Mouse (Mus musculus) T-helper 1 cell (primary cell): ENCODE measurements around the gene Gm20509.
"Not testable (repeated sequence)": the region's sequence is repeated elsewhere in the genome, so short reads cannot be mapped to it uniquely, and the experiment has no call there.

Source experiments
- in situ Hi-C: fragments of 300-600 bp; cut with MboI, MseI; formaldehyde crosslinking; loops from one replicate; pipeline ENCODE4 v1.15.1; 2025; ENCODE audit warnings: high pct_unique_total_duplicates

The Gm20509 gene

GRCm38 (mm10) chr9:73097898-73098297 is 4.4 kb upstream of the Gm20509 start:
- in situ Hi-C loops, result no loop called here

GRCm38 (mm10) chr9:73101536-73101935 is 734 bp upstream of the Gm20509 start, which contains the start of gene Khdc3:
Gene Khdc3, plus strand, starts transcription at chr9:73101836.
- in situ Hi-C loops, result no loop called here

- in situ Hi-C loops, result no loop called here
Observed at GRCm38 (mm10) chr9:73103159-73103879, 1.0 kb downstream of the Gm20509 start.

GRCm38 (mm10) chr9:73103880-73104198 is 1.6 kb downstream of the Gm20509 start:
- in situ Hi-C loops, result no loop called here

GRCm38 (mm10) chr9:73105141-73105540 is 2.9 kb downstream of the Gm20509 start:
- in situ Hi-C loops, result no loop called here

GRCm38 (mm10) chr9:73105771-73106170 is 3.5 kb downstream of the Gm20509 start:
- in situ Hi-C loops, result no loop called here

- in situ Hi-C loops, result no loop called here
Observed at GRCm38 (mm10) chr9:73112919-73113906, 10.9 kb downstream of the Gm20509 start, which contains the start of gene Rsl24d1. Gene Rsl24d1, plus strand, starts transcription at chr9:73113426.

GRCm38 (mm10) chr9:73116704-73117103 is 14.4 kb downstream of the Gm20509 start:
- in situ Hi-C loops, result not testable (repeated sequence)

GRCm38 (mm10) chr9:73118012-73118411 is 15.7 kb downstream of the Gm20509 start:
- in situ Hi-C loops, result no loop called here

- in situ Hi-C loops, result no loop called here
Observed at GRCm38 (mm10) chr9:73121735-73122134, 19.5 kb downstream of the Gm20509 start.

- in situ Hi-C loops, result no loop called here
Observed at GRCm38 (mm10) chr9:73125043-73125570, 22.8 kb downstream of the Gm20509 start.

- in situ Hi-C loops, result no loop called here
Observed at GRCm38 (mm10) chr9:73127457-73127856, 25.2 kb downstream of the Gm20509 start.

- in situ Hi-C loops, result no loop called here
Observed at GRCm38 (mm10) chr9:73129875-73130274, 27.6 kb downstream of the Gm20509 start.

GRCm38 (mm10) chr9:73130529-73130928 is 28.3 kb downstream of the Gm20509 start:
- in situ Hi-C loops, result no loop called here

- in situ Hi-C loops, result no loop called here
Observed at GRCm38 (mm10) chr9:73137341-73137886, 35.1 kb downstream of the Gm20509 start.

- in situ Hi-C loops, result loop anchor here (25.0 kb wide), 1 partner anchor 833 kb away; no protein-coding TSS in a partner anchor
Observed at GRCm38 (mm10) chr9:73154347-73154746, 52.1 kb downstream of the Gm20509 start.

- in situ Hi-C loops, result loop anchor here (25.0 kb wide), 1 partner anchor 829 kb away; no protein-coding TSS in a partner anchor
Observed at GRCm38 (mm10) chr9:73157968-73158367, 55.7 kb downstream of the Gm20509 start.

GRCm38 (mm10) chr9:73159265-73159664 is 57.0 kb downstream of the Gm20509 start:
- in situ Hi-C loops, result loop anchor here (25.0 kb wide), 1 partner anchor 828 kb away; no protein-coding TSS in a partner anchor

- in situ Hi-C loops, result loop anchor here (25.0 kb wide), 1 partner anchor 825 kb away; no protein-coding TSS in a partner anchor
Observed at GRCm38 (mm10) chr9:73162571-73163333, 60.5 kb downstream of the Gm20509 start.

- in situ Hi-C loops, result loop anchor here (25.0 kb wide), 1 partner anchor 822 kb away; no protein-coding TSS in a partner anchor
Observed at GRCm38 (mm10) chr9:73165631-73166030, 63.4 kb downstream of the Gm20509 start.
